13 mouse cellular contexts compared by ENCODE assay signal in genomic region chr11:90088473-90088872, GRCm38 (mm10).
"Had no signal": no experiment of that assay in that cellular context is flagged by ENCODE, and none has a peak within 500 bp of the region (broad histone marks: within the 10 kb centered on the region; RNA-seq: fewer than 3 reads in every experiment).

No protein-coding gene starts in this region.

- H3K27me3 ChIP-seq: kidney, embryonic 15.5 days; limb, embryonic 13.5 days; liver, embryonic 15.5 days; midbrain, embryonic 13.5 days had no signal

- ATAC-seq: midbrain, embryonic 13.5 days had no signal

- H3K36me3 ChIP-seq: kidney, embryonic 15.5 days; limb, embryonic 13.5 days; liver, embryonic 15.5 days; midbrain, embryonic 13.5 days had no signal

- H3K4me1 ChIP-seq: kidney, embryonic 15.5 days; limb, embryonic 13.5 days; liver, embryonic 15.5 days; midbrain, embryonic 13.5 days had no signal

- H3K4me3 ChIP-seq: kidney, embryonic 15.5 days; limb, embryonic 13.5 days; liver, embryonic 15.5 days; midbrain, embryonic 13.5 days had no signal

- H3K27ac ChIP-seq: kidney, embryonic 15.5 days; limb, embryonic 13.5 days; liver, embryonic 15.5 days; midbrain, embryonic 13.5 days had no signal

- H3K9ac ChIP-seq: kidney, embryonic 15.5 days; limb, embryonic 13.5 days; liver, embryonic 15.5 days; lung, embryonic 14.5 days; midbrain, embryonic 13.5 days had no signal

- H3K4me2 ChIP-seq: kidney, embryonic 15.5 days; limb, embryonic 13.5 days; liver, embryonic 11.5 days; liver, embryonic 15.5 days; lung, embryonic 14.5 days; midbrain, embryonic 13.5 days had no signal

- H3K9me3 ChIP-seq: kidney, embryonic 15.5 days; limb, embryonic 13.5 days; liver, embryonic 15.5 days; midbrain, embryonic 13.5 days had no signal

- DNase-seq: kidney, postnatal 14 days; left cerebral cortex, postnatal 4 days; lung, embryonic 14.5 days; lung, postnatal 10 days; lung, postnatal 4 days; right cerebral cortex, postnatal 4 days; spleen, adult 18-20 months; thymus, postnatal 4 days had no signal
